Mouse (Mus musculus) stomach, embryonic 16.5 days (tissue): ENCODE results near the gene Srgap3. TPM values are rescaled to one million over a fixed set of nuclear protein-coding genes. Genes with fewer than 3 reads are reported as not detected.
A peak's percentile ranks its signal among the peaks of the same experiment; 100 is the strongest.

Experiments used
- ATAC-seq: fragments of 200-750 bp; cut with Nextera tagmentation; 2 replicates; pipeline ENCODE4 v1.8.0; 2017; ENCODE audit warnings: moderate number of reproducible peaks, moderate TSS enrichment; ENCODE audit not compliant: insufficient read depth, low FRiP score
- H3K27ac ChIP-seq: fragments of 300-500 bp; sonication (generic); 2 replicates; pipeline ENCODE4 v1.5.1; 2014; ENCODE audit warnings: low read length
- H3K27me3 ChIP-seq: fragments of 300-500 bp; sonication (generic); 2 replicates; pipeline ENCODE4 v1.6.1; 2014; ENCODE audit warnings: low read length, control low read depth, mixed read lengths; ENCODE audit not compliant: control insufficient read depth, insufficient read depth
- H3K36me3 ChIP-seq: fragments of 300-500 bp; sonication (generic); 2 replicates; pipeline ENCODE4 v1.6.1; 2014; ENCODE audit warnings: low read length; ENCODE audit not compliant: control insufficient read depth, insufficient read depth
- H3K4me1 ChIP-seq: fragments of 300-500 bp; sonication (generic); 2 replicates; pipeline ENCODE4 v1.6.1; 2014; ENCODE audit warnings: low read length, control low read depth, mixed read lengths; ENCODE audit not compliant: control insufficient read depth, insufficient read depth
- H3K4me2 ChIP-seq: fragments of 300-500 bp; sonication (generic); 2 replicates; pipeline ENCODE4 v1.6.1; 2014; ENCODE audit warnings: low read depth, low read length, mixed read lengths
- H3K4me3 ChIP-seq: fragments of 300-500 bp; sonication (generic); replicated peaks from 2 replicates; pipeline ENCODE4 v1.5.1; 2014; ENCODE audit warnings: mild to moderate bottlenecking, low read length
- H3K9ac ChIP-seq: fragments of 300-500 bp; sonication (generic); 2 replicates; pipeline ENCODE4 v1.6.1; 2014; ENCODE audit warnings: low read length
- H3K9me3 ChIP-seq: fragments of 300-500 bp; sonication (generic); replicated peaks from 2 replicates; pipeline ENCODE4 v1.6.1; 2016; ENCODE audit warnings: low read length, control low read depth; ENCODE audit not compliant: control insufficient read depth
- WGBS: fragments of 180-500 bp; shearing (Covaris S2); extraction: QIAGEN DNeasy Blood & Tissue Kit; methylation state at CpG from one replicate; pipeline ENCODE4 v1.1.7; 2014; 5-methylcytosine and 5-hydroxymethylcytosine counted together
- polyA plus RNA-seq: library from polyadenylated mRNA; unstranded; fragments of >200 nt; fragmentation: Nextera tagmentation; extraction: Ambion mirVana; gene quantifications from 2 replicates; pipeline ENCODE4 v1.2.1, GENCODE M21; 2015

The Srgap3 gene
- polyA plus RNA-seq, 1 experiment from 2014 or later = 6.9 TPM

DNA sequence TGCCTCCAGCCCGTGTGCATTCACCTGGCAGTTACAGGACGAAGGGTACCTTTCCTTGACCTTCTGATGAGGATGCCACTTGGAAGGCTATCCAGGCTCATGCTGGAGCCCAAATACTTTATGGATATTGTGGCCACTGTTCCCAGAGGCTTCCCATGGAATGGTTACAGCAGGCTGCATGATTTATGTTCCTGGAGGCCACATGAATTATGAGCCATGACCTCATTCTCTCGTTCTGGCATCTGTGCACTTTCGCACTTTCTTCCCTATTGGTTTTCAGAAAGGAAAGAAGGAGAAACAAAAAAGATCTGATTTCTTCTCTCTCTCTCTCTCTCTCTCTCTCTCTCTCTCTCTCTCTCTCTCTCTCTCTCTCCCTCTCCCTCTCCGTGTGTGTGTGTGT, 104.6 kb downstream of the Srgap3 start:
- WGBS = 38% methylated on average over 5 of the region's 5 CpGs

DNA sequence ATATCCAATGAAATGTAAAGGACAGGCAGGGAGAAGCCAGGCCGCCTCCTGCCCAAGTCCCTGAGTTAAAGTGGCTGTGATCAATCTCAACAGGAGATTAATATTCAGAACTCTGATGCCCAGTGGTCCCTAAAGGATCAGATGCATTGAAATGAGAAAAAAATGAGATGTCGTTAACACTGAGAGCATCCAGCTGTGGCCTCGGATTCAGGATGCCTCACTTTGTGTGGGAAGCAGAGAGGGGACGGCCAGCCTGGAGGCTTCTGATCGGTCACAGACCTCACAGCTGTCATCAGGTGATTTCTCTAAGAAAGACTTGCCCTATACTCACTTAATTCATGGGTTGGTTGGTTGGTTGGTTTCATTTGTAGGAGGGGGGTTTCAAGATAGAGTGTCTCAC, 106.7 kb downstream of the Srgap3 start:
- Histone ChIP-seq H3K4me1 (peaks cover 4% of the 10 kb centered on the region), H3K36me3 (no peaks in the 10 kb centered on the region), H3K9ac (no peak overlapping the region), H3K4me2 (no peak overlapping the region), H3K27ac (no peak overlapping the region), H3K27me3 (no peaks in the 10 kb centered on the region), H3K4me3 (no peak overlapping the region), H3K9me3 (no peaks in the 10 kb centered on the region)
- no peak for ATAC-seq
- WGBS = 59% methylated on average over 5 of the region's 5 CpGs

More for the DNA sequence above, 104.6 kb downstream of the Srgap3 start:
- no peak overlapping the region for H3K4me2 ChIP-seq
- H3K4me3 ChIP-seq = no peak overlapping the region
- H3K27me3 ChIP-seq = no peaks in the 10 kb centered on the region
- ATAC-seq = no peak; the same call in 1 of the 2 replicates
- H3K9me3 ChIP-seq = no peaks in the 10 kb centered on the region
- peak overlapping the region; percentile 53; the same call in 1 of the 2 replicates for H3K27ac ChIP-seq
- peaks cover 4% of the 10 kb centered on the region for H3K4me1 ChIP-seq
- H3K36me3 ChIP-seq = no peaks in the 10 kb centered on the region
- no peak overlapping the region for H3K9ac ChIP-seq

DNA sequence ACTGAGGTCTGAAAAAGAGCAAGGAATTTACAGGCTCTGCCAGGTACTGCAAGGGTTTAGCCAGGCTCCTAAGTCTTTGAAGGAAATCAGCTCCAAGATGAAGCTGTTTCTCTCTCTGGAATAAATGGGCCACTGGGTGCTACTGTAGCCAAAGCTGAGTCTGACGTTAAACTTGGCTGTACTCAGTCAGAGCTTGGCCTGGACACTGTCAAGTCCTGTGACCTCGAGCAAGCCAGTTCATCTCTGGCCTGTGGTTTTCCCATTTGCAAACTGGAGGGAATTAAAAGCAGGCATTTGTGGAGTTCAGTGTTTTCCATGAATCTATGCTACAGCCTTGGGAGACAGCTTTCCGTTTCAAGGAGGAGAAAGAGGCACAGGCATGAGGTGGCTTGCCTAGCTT, 107.7 kb downstream of the Srgap3 start:
- Histone ChIP-seq H3K9ac (no peak overlapping the region), H3K36me3 (no peaks in the 10 kb centered on the region), H3K4me3 (no peak overlapping the region), H3K27me3 (no peaks in the 10 kb centered on the region), H3K9me3 (no peaks in the 10 kb centered on the region), H3K4me2 (no peak overlapping the region), H3K4me1 (peaks cover 4% of the 10 kb centered on the region), H3K27ac (no peak overlapping the region)
- 59% methylated on average over 3 of the region's 3 CpGs for WGBS
- ATAC-seq = no peak

DNA sequence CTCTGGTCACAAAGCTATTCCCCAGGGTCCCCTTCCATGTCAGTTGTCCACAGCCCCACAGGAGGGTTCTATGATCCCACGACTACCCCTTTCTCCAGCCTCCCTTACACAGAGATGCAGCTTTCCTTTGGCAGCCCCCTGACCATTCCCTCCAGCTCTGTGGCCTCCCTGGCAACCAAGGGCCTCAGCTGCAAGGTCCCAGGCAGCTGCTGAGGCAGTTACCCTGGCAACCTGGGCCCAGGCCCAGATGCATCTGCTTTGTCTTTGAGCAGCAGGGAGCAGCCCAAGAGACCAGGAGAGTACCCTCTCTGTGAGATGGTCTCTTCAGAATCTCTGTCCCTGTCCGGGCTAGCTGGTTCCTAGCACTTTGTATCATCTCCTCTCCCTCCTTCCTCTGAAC, 108.2 kb downstream of the Srgap3 start:
- no peak for ATAC-seq
- Histone ChIP-seq H3K4me2 (no peak overlapping the region), H3K27ac (no peak overlapping the region), H3K4me1 (peaks cover 4% of the 10 kb centered on the region), H3K4me3 (no peak overlapping the region), H3K36me3 (no peaks in the 10 kb centered on the region), H3K9me3 (no peaks in the 10 kb centered on the region), H3K9ac (no peak overlapping the region), H3K27me3 (no peaks in the 10 kb centered on the region)
- 79% methylated on average over 2 of the region's 2 CpGs for WGBS

DNA sequence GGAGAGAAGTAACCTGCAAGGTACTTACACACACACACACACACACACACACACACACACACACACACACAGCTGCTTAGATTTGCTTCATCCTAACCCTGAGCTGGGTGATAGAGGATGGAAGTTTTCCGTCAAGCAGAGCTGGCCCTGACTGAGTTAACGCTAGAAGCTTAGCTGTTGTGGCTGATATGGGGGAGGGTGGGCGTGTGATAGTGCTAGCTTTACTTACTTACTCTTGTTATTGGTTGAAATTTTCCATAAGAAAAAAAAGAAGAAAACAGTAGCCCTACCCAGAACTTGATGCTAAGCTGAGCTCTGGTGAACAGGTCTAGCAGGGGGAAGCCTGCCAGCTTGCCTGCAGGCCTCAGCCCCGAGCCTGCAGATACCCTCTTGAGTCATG, 110.4 kb downstream of the Srgap3 start:
- H3K4me2 ChIP-seq = no peak overlapping the region
- H3K9ac ChIP-seq = no peak overlapping the region
- no peak for ATAC-seq
- WGBS = 70% methylated on average over 4 of the region's 4 CpGs
- no peaks in the 10 kb centered on the region for H3K27me3 ChIP-seq
- no peaks in the 10 kb centered on the region for H3K9me3 ChIP-seq
- no peak overlapping the region for H3K4me3 ChIP-seq
- H3K27ac ChIP-seq = no peak overlapping the region
- no peaks in the 10 kb centered on the region for H3K36me3 ChIP-seq
- no peaks in the 10 kb centered on the region for H3K4me1 ChIP-seq

DNA sequence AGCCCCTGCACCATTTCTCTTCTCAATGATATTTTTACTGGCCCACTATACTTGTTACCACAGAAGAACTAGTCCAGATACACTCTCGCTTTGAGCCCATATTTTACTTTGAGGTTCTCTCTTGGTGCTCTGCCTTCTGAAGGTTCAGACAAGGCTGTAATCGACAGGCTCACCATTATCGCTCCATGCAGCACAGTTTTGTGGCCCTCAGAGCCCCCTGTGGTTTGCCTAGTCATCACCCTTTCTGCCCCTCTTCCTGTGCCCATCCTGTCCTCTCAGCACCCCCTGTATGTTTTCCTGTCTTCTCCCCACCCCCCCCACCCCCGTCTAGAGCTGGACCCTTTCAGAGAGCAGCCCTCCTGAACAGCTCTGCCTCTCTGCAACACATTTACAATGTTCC, 111.7 kb downstream of the Srgap3 start:
- WGBS = 81% methylated on average over 4 of the region's 4 CpGs

DNA sequence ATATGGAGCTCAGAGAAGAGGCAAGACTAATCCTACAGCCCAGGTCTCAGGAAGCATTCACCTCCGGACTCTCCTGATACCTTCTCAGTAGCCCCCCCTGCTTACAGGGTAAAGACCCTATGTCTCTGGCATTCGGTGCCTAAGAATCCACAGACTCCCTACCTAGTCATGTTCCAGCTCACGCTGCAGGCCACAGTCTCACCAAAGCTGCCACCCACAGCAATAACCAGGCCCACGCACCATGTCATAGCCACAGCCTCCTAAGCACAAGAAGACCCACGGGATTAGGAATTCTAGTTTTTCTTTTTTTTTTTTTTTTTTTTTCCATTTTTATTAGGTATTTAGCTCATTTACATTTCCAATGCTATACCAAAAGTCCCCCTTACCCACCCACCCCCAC, 112.6 kb downstream of the Srgap3 start:
- Histone ChIP-seq H3K27ac (no peak overlapping the region), H3K36me3 (no peaks in the 10 kb centered on the region), H3K4me3 (no peak overlapping the region), H3K9ac (no peak overlapping the region), H3K4me2 (no peak overlapping the region), H3K4me1 (peaks cover 11% of the 10 kb centered on the region), H3K9me3 (no peaks in the 10 kb centered on the region), H3K27me3 (no peaks in the 10 kb centered on the region)
- no peak for ATAC-seq
- WGBS = 91% methylated on average over 5 of the region's 5 CpGs

More for the DNA sequence above, 111.7 kb downstream of the Srgap3 start:
- H3K9me3 ChIP-seq = no peaks in the 10 kb centered on the region
- no peak overlapping the region for H3K4me3 ChIP-seq
- H3K36me3 ChIP-seq = no peaks in the 10 kb centered on the region
- no peak for ATAC-seq
- H3K4me1 ChIP-seq = peaks cover 2% of the 10 kb centered on the region; the same call in 1 of the 2 replicates
- no peak overlapping the region for H3K4me2 ChIP-seq
- no peak overlapping the region for H3K27ac ChIP-seq
- H3K9ac ChIP-seq = no peak overlapping the region
- H3K27me3 ChIP-seq = no peaks in the 10 kb centered on the region

DNA sequence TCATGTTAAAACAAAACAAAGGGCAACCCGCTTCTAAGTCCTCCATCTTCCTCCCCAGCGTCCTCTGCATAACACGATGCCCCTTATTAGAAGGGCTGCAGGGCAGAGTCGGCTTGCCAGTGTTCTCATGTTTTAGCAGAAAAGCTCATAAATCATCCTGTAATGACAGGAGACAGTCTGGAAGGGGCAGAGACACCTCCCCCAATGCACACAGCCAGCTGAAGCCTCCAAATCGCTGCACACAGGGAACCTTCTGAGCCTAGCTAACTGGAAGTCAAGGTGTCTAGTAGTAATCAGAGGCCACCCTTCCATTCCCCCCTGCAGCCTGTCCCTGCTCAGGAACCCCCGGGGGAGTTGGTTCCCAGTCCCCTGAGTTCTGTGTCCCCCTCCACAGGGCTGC, 113.3 kb downstream of the Srgap3 start:
- H3K36me3 ChIP-seq = no peaks in the 10 kb centered on the region
- H3K9ac ChIP-seq = no peak overlapping the region
- no peak for ATAC-seq
- no peak overlapping the region for H3K4me2 ChIP-seq
- H3K27me3 ChIP-seq = no peaks in the 10 kb centered on the region
- H3K4me3 ChIP-seq = no peak overlapping the region
- no peak overlapping the region for H3K27ac ChIP-seq
- WGBS = 35% methylated on average over 6 of the region's 6 CpGs
- peaks cover 15% of the 10 kb centered on the region for H3K4me1 ChIP-seq
- H3K9me3 ChIP-seq = no peaks in the 10 kb centered on the region

DNA sequence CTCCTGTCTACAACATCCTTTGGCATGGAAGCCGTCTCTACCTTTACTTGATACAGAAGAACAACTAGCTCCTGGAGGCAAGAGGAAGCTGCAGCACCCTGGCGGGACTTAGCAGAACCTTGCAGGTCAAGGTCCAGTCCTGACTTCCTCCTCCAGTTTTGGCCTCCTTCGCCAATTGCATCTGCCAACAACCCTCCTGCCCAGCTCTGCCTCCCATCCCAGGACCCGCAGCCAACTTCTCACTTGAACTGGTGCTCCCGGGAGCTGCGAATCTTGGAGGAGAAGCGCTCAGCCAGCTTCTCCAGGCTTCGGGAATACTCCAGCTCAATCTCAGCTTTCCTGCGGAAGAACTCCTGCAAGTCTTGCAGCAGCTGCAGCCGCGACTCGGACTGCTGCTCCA, 117.9 kb downstream of the Srgap3 start:
- H3K36me3 ChIP-seq = no peaks in the 10 kb centered on the region
- no peak overlapping the region for H3K4me2 ChIP-seq
- H3K4me1 ChIP-seq = peaks cover 15% of the 10 kb centered on the region
- no peak overlapping the region for H3K4me3 ChIP-seq
- no peaks in the 10 kb centered on the region for H3K9me3 ChIP-seq
- H3K9ac ChIP-seq = no peak overlapping the region
- H3K27me3 ChIP-seq = no peaks in the 10 kb centered on the region
- H3K27ac ChIP-seq = peak overlapping the region; percentile 20; the same call in 1 of the 2 replicates
- 57% methylated on average over 12 of the region's 12 CpGs for WGBS
- no peak for ATAC-seq

DNA sequence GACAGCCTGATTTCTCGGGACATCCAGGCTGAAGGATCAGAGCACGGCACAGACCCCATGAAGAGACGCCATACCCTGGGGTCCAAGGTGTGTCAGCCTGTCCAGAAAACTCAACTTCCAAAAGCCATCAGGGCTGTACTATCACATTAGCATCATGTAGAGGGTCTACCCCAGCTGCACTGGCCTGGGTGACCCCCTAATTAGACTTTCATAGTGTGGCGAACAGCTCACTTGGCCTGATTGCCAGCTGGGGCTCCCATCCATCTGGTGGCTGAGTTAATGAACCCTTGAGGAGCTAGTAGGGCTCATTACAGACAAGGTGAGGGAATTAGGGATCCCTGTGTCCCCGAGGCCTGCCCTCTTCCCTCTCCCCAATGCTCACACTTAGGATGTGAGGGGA, 118.6 kb downstream of the Srgap3 start:
- ATAC-seq = no peak
- Histone ChIP-seq H3K27me3 (no peaks in the 10 kb centered on the region), H3K9ac (no peak overlapping the region), H3K36me3 (no peaks in the 10 kb centered on the region), H3K4me3 (no peak overlapping the region), H3K27ac (no peak overlapping the region), H3K9me3 (no peaks in the 10 kb centered on the region), H3K4me1 (peaks cover 15% of the 10 kb centered on the region), H3K4me2 (no peak overlapping the region)
- 86% methylated on average over 5 of the region's 5 CpGs for WGBS
